17 mouse cellular contexts compared by ENCODE assay signal in the genomic region with DNA sequence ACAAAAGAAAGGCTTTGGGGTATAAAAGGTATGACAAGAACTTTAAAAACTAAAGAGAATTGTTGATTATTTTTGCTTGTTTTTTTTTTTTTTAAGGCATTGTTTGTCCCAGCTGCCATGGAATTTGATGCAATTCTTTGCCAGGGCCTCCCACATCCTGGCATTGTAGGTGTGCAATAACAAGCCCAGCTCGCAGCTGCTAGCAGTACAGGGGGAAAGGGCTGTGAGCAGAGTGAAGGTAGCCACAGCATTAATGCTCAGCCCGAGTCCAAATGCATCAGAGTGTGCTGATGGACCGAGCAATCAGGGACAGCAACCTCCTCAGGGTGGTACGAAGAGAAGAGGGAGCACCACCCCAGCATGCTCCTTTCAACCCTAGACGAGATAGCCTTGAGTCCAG.
DNase-seq lines count a peak whose midpoint lies in the region; ATAC-seq and TF ChIP-seq lines count a peak whose summit lies in the region.
"Had no signal": no experiment of that assay in that cellular context is flagged by ENCODE, and none has a peak within 500 bp of the region (broad histone marks: within the 10 kb centered on the region; RNA-seq: fewer than 3 reads in every experiment).

No protein-coding gene starts in this region.

- no peak overlapping the region for H3K4me2 ChIP-seq in heart, embryonic 15.5 days
- H3K4me2 ChIP-seq in lung, embryonic 14.5 days = no peak overlapping the region
- H3K4me2 ChIP-seq in intestine, embryonic 15.5 days (replicated peaks) = no peak overlapping the region
- H3K4me2 ChIP-seq in stomach, embryonic 15.5 days = no peak overlapping the region
- H3K4me2 ChIP-seq: forebrain, embryonic 12.5 days; limb, embryonic 15.5 days; liver, embryonic 15.5 days; midbrain, embryonic 13.5 days had no signal

- ATAC-seq in heart, embryonic 15.5 days (replicated peaks; ENCODE audit: insufficient number of reproducible peaks, insufficient read depth, low FRiP score, low read depth) = no peak
- no peak for ATAC-seq in lung, embryonic 14.5 days (ENCODE audit: insufficient read depth)
- ATAC-seq in intestine, embryonic 15.5 days = no peak
- ATAC-seq in stomach, embryonic 15.5 days (ENCODE audit: insufficient read depth, low FRiP score, low read depth) = no peak
- ATAC-seq: midbrain, embryonic 13.5 days had no signal

- 56% methylated on average over 5 of the region's 5 CpGs for WGBS in heart, embryonic 15.5 days
- 60% methylated on average over 5 of the region's 5 CpGs for WGBS in lung, embryonic 14.5 days
- WGBS in intestine, embryonic 15.5 days = 64% methylated on average over 5 of the region's 5 CpGs
- 62% methylated on average over 5 of the region's 5 CpGs for WGBS in stomach, embryonic 15.5 days

- no peaks in the 10 kb centered on the region for H3K36me3 ChIP-seq in heart, embryonic 15.5 days
- no peaks in the 10 kb centered on the region for H3K36me3 ChIP-seq in lung, embryonic 14.5 days (ENCODE audit: insufficient read depth)
- H3K36me3 ChIP-seq in intestine, embryonic 15.5 days = no peaks in the 10 kb centered on the region
- H3K36me3 ChIP-seq in stomach, embryonic 15.5 days = no peaks in the 10 kb centered on the region
- H3K36me3 ChIP-seq: forebrain, embryonic 12.5 days; heart, embryonic 10.5 days; limb, embryonic 15.5 days; liver, embryonic 15.5 days; midbrain, embryonic 13.5 days had no signal

- H3K4me1 ChIP-seq in heart, embryonic 15.5 days (replicated peaks) = peaks cover 29% of the 10 kb centered on the region
- peaks cover 26% of the 10 kb centered on the region for H3K4me1 ChIP-seq in lung, embryonic 14.5 days (ENCODE audit: insufficient read depth)
- peaks cover 8% of the 10 kb centered on the region for H3K4me1 ChIP-seq in intestine, embryonic 15.5 days (replicated peaks)
- no peaks in the 10 kb centered on the region; the same call in 1 of the 2 replicates for H3K4me1 ChIP-seq in stomach, embryonic 15.5 days
- H3K4me1 ChIP-seq: forebrain, embryonic 12.5 days; limb, embryonic 15.5 days; liver, embryonic 15.5 days; midbrain, embryonic 13.5 days had no signal

- no peak for TF ChIP-seq CTCF in lung, embryonic 14.5 days (IDR thresholded peaks at IDR 0.05; ENCODE audit: low read depth)

- H3K9ac ChIP-seq in heart, embryonic 15.5 days = no peak overlapping the region
- H3K9ac ChIP-seq in lung, embryonic 14.5 days = no peak overlapping the region
- H3K9ac ChIP-seq in intestine, embryonic 15.5 days = no peak overlapping the region
- H3K9ac ChIP-seq in stomach, embryonic 15.5 days = no peak overlapping the region
- H3K9ac ChIP-seq: forebrain, embryonic 12.5 days; limb, embryonic 15.5 days; liver, embryonic 15.5 days; midbrain, embryonic 13.5 days had no signal

- peak overlapping the region; percentile 20; the same call in 1 of the 2 replicates for H3K27ac ChIP-seq in heart, embryonic 15.5 days
- H3K27ac ChIP-seq in lung, embryonic 14.5 days (ENCODE audit: low read depth) = peak overlapping the region; percentile 46; the same call in 1 of the 2 replicates
- peak overlapping the region; percentile 62; the same call in 1 of the 2 replicates for H3K27ac ChIP-seq in intestine, embryonic 15.5 days
- H3K27ac ChIP-seq in stomach, embryonic 15.5 days = 0 out of 2 replicates have a peak overlapping the region, but pooled peaks have one; percentile 18
- H3K27ac ChIP-seq: forebrain, embryonic 12.5 days; heart, embryonic 10.5 days; limb, embryonic 15.5 days; liver, embryonic 15.5 days; midbrain, embryonic 13.5 days had no signal

- no peak for DNase-seq in heart, adult 9 months (ENCODE audit: low spot score in 2 of 2)
- no peak for DNase-seq in lung, embryonic 14.5 days
- no peak for DNase-seq in lung, adult 18-20 months
- DNase-seq in urinary bladder, postnatal 10 days (ENCODE audit: low spot score) = no peak
- DNase-seq: adrenal gland, adult 2 months; B cell, adult 2 months; cerebellum, adult 8-10 months; gastrocnemius, postnatal 10 days; layer of hippocampus, postnatal 36 days had no signal

- no peaks in the 10 kb centered on the region for H3K9me3 ChIP-seq in heart, embryonic 15.5 days (replicated peaks)
- H3K9me3 ChIP-seq in lung, embryonic 14.5 days (ENCODE audit: low read depth, low read length) = no peaks in the 10 kb centered on the region
- no peaks in the 10 kb centered on the region for H3K9me3 ChIP-seq in intestine, embryonic 15.5 days
- H3K9me3 ChIP-seq in stomach, embryonic 15.5 days = no peaks in the 10 kb centered on the region
- H3K9me3 ChIP-seq: forebrain, embryonic 12.5 days; heart, embryonic 10.5 days; limb, embryonic 15.5 days; liver, embryonic 15.5 days; midbrain, embryonic 13.5 days had no signal

- H3K27me3 ChIP-seq in heart, embryonic 15.5 days = no peaks in the 10 kb centered on the region
- H3K27me3 ChIP-seq in lung, embryonic 14.5 days (ENCODE audit: insufficient read depth, low read length) = no peaks in the 10 kb centered on the region
- no peaks in the 10 kb centered on the region for H3K27me3 ChIP-seq in intestine, embryonic 15.5 days (replicated peaks)
- no peaks in the 10 kb centered on the region for H3K27me3 ChIP-seq in stomach, embryonic 15.5 days (replicated peaks)
- H3K27me3 ChIP-seq: forebrain, embryonic 12.5 days; limb, embryonic 15.5 days; liver, embryonic 15.5 days; midbrain, embryonic 13.5 days had no signal

- H3K4me3 ChIP-seq in heart, embryonic 15.5 days = no peak overlapping the region
- H3K4me3 ChIP-seq in lung, embryonic 14.5 days (ENCODE audit: low read depth, low read length) = no peak overlapping the region
- no peak overlapping the region for H3K4me3 ChIP-seq in intestine, embryonic 15.5 days (replicated peaks)
- no peak overlapping the region for H3K4me3 ChIP-seq in stomach, embryonic 15.5 days (replicated peaks)
- H3K4me3 ChIP-seq: forebrain, embryonic 12.5 days; heart, embryonic 10.5 days; limb, embryonic 15.5 days; liver, embryonic 15.5 days; midbrain, embryonic 13.5 days had no signal
